Mouse (Mus musculus): Measurements from ENCODE around the gene Rps27l. TPM values are rescaled to one million over a fixed set of nuclear protein-coding genes. Genes with fewer than 3 reads are reported as not detected.

Rps27l gene
- total and polyA plus RNA-seq, 3 experiments = 469 to 502 TPM; not detected in 1

GRCm38 (mm10) chr9:66991021-66991749 is 45.3 kb downstream of the Rps27l start (continued):
- TF ChIP-seq POLR2AphosphoS5 (IDR thresholded peaks at IDR 0.05; ENCODE audit: borderline replicate concordance, low read depth, low read length) = no peak
- no peak; the same call in 1 of the 2 replicates for TF ChIP-seq TBP (IDR thresholded peaks at IDR 0.05; ENCODE audit: low read depth, low read length)
- TF ChIP-seq MAFK (IDR thresholded peaks at IDR 0.05; ENCODE audit: borderline replicate concordance, low read depth, low read length) = no peak
- no peak for TF ChIP-seq MXI1 (IDR thresholded peaks at IDR 0.05; ENCODE audit: low read depth, low read length)
- no peak for TF ChIP-seq ZNF384 (IDR thresholded peaks at IDR 0.05; ENCODE audit: low read depth, low read length)
- no peak for TF ChIP-seq MYB (IDR thresholded peaks at IDR 0.05; ENCODE audit: low read depth, low read length)
- TF ChIP-seq GABPA (IDR thresholded peaks at IDR 0.05; ENCODE audit: low read depth, low read length) = no peak
- TF ChIP-seq ELF1 (IDR thresholded peaks at IDR 0.05; ENCODE audit: low read depth, low read length) = peak; percentile 70; the same call in 1 of the 2 replicates
- no peak for TF ChIP-seq CHD1 (IDR thresholded peaks at IDR 0.05; ENCODE audit: low read depth, low read length)
- TF ChIP-seq BHLHE40 (IDR thresholded peaks at IDR 0.05; ENCODE audit: borderline replicate concordance, low read depth, low read length) = no peak
- TF ChIP-seq MYC (IDR thresholded peaks at IDR 0.05; ENCODE audit: low read depth, low read length) = no peak
- peak in 1 of 2 experiments; percentile 36; a peak in 1 of 4 replicates for TF ChIP-seq EP300 (IDR thresholded peaks at IDR 0.05; ENCODE audit: low read depth in 1 of 2, low read length in 2 of 2)

- peak; percentile 77 for DNase-seq (ENCODE audit: low read depth, low spot score)
- H3K9ac ChIP-seq (ENCODE audit: control insufficient read depth, low read depth, low read length, poor library complexity, severe bottlenecking) = peak overlapping the region; percentile 62
- H3K27ac ChIP-seq (ENCODE audit: control insufficient read depth, low read depth, low read length) = peak overlapping the region; percentile 87
Observed at GRCm38 (mm10) chr9:66991750-66992410, 46.0 kb downstream of the Rps27l start.

More at GRCm38 (mm10) chr9:66991750-66992410, 46.0 kb downstream of the Rps27l start:
- peaks cover 17 to 53% of the 10 kb centered on the region in 2 experiments for H3K4me1 ChIP-seq (ENCODE audit: control insufficient read depth in 1 of 2, insufficient read depth in 2 of 2, low read length in 2 of 2)
- no peaks in the 10 kb centered on the region for H3K27me3 ChIP-seq (ENCODE audit: control insufficient read depth in 1 of 2, insufficient read depth in 2 of 2, low read length in 2 of 2)
- no peaks in the 10 kb centered on the region for H3K9me3 ChIP-seq (replicated peaks; ENCODE audit: insufficient read depth, low read length)
- peaks cover 0 to 53% of the 10 kb centered on the region in 2 experiments; a peak in 2 of 4 replicates for H3K36me3 ChIP-seq (ENCODE audit: control insufficient read depth in 1 of 2, insufficient read depth in 2 of 2, low read length in 2 of 2)
- H3K79me2 ChIP-seq (ENCODE audit: control insufficient read depth, insufficient read depth, low read length, poor library complexity) = no peaks in the 10 kb centered on the region
- peak overlapping the region; percentile 36 to 57 for H3K4me3 ChIP-seq (ENCODE audit: control insufficient read depth in 1 of 2, insufficient read depth in 1 of 2, low read depth in 2 of 2, low read length in 2 of 2)
- 0 out of 2 replicates have a peak, but pooled peaks have one; percentile 23 for TF ChIP-seq UBTF (IDR thresholded peaks at IDR 0.05; ENCODE audit: borderline replicate concordance, insufficient read depth, low read depth, low read length)
- no peak for TF ChIP-seq ZNF384 (IDR thresholded peaks at IDR 0.05; ENCODE audit: low read depth, low read length)
- no peak for TF ChIP-seq NELFE (IDR thresholded peaks at IDR 0.05; ENCODE audit: low read depth, low read length)
- TF ChIP-seq EP300 (IDR thresholded peaks at IDR 0.05; ENCODE audit: low read depth in 1 of 2, low read length in 2 of 2) = peak in 1 of 2 experiments; percentile 1; a peak in 1 of 4 replicates
- no peak for TF ChIP-seq NRF1 (IDR thresholded peaks at IDR 0.05; ENCODE audit: insufficient read depth, low read depth, low read length, poor library complexity, severe bottlenecking)
- no peak for TF ChIP-seq CHD1 (IDR thresholded peaks at IDR 0.05; ENCODE audit: low read depth, low read length)
- no peak for TF ChIP-seq POLR2AphosphoS5 (IDR thresholded peaks at IDR 0.05; ENCODE audit: borderline replicate concordance, low read depth, low read length)
- TF ChIP-seq MYB (IDR thresholded peaks at IDR 0.05; ENCODE audit: low read depth, low read length) = no peak
- TF ChIP-seq HCFC1 (IDR thresholded peaks at IDR 0.05; ENCODE audit: low read depth, low read length) = no peak
- TF ChIP-seq TCF12 (IDR thresholded peaks at IDR 0.05; ENCODE audit: low read depth, low read length) = peak; percentile 6; the same call in 1 of the 2 replicates
- no peak; the same call in 1 of the 2 replicates for TF ChIP-seq TBP (IDR thresholded peaks at IDR 0.05; ENCODE audit: low read depth, low read length)
- TF ChIP-seq JUND (IDR thresholded peaks at IDR 0.05; ENCODE audit: low read depth, low read length) = no peak
- TF ChIP-seq GATA1 (IDR thresholded peaks at IDR 0.05; ENCODE audit: low read depth, low read length) = no peak

Other genes starting within 250 kb of the Rps27l start
- gene Car12, start 232.4 kb upstream of the Rps27l start, total RNA-seq (2012; rRNA removed) = 0.77 and 1.1 TPM in 2 replicates
- 1 to 10 TPM in 1 of 2 experiments, not detected in 1; 1.8 TPM for gene Car12, start 232.4 kb upstream of the Rps27l start, polyA plus RNA-seq (2012; ENCODE audit: insufficient read depth in 1 of 2, insufficient read length in 2 of 2, low read depth in 1 of 2, low replicate concordance in 2 of 2, missing spikeins in 1 of 2)
- gene Aph1b, start 150.6 kb upstream of the Rps27l start, total RNA-seq (2012; rRNA removed) = 0.04 and 0.13 TPM in 2 replicates
- under 1 TPM in 1 of 2 experiments, not detected in 1; 0.93 TPM for gene Aph1b, start 150.6 kb upstream of the Rps27l start, polyA plus RNA-seq (2012; ENCODE audit: insufficient read depth in 1 of 2, insufficient read length in 2 of 2, low read depth in 1 of 2, low replicate concordance in 2 of 2, missing spikeins in 1 of 2)
- not detected in 2 replicates for gene Gm10647, start 149.0 kb upstream of the Rps27l start, total RNA-seq (2012; rRNA removed)
- not detected for gene Gm10647, start 149.0 kb upstream of the Rps27l start, polyA plus RNA-seq (2012; ENCODE audit: insufficient read depth in 1 of 2, insufficient read length in 2 of 2, low read depth in 1 of 2, low replicate concordance in 2 of 2, missing spikeins in 1 of 2)
- 0.23 and 0.29 TPM in 2 replicates for gene Aph1c, start 111.4 kb upstream of the Rps27l start, total RNA-seq (2012; rRNA removed)
- under 1 TPM in 1 of 2 experiments, not detected in 1; 0.39 TPM for gene Aph1c, start 111.4 kb upstream of the Rps27l start, polyA plus RNA-seq (2012; ENCODE audit: insufficient read depth in 1 of 2, insufficient read length in 2 of 2, low read depth in 1 of 2, low replicate concordance in 2 of 2, missing spikeins in 1 of 2)
- 15.0 and 16.4 TPM in 2 replicates for gene Rab8b, start 26.4 kb upstream of the Rps27l start, total RNA-seq (2012; rRNA removed)
- 10 to 100 TPM in 1 of 2 experiments, not detected in 1; 16.1 TPM for gene Rab8b, start 26.4 kb upstream of the Rps27l start, polyA plus RNA-seq (2012; ENCODE audit: insufficient read depth in 1 of 2, insufficient read length in 2 of 2, low read depth in 1 of 2, low replicate concordance in 2 of 2, missing spikeins in 1 of 2)
- gene Lactb, start 29.4 kb downstream of the Rps27l start, total RNA-seq (2012; rRNA removed) = 27.0 and 28.9 TPM in 2 replicates
- 100 to 1,000 TPM in 1 of 2 experiments, 10 to 100 TPM in 1; 36.9 to 108 TPM for gene Lactb, start 29.4 kb downstream of the Rps27l start, polyA plus RNA-seq (2012; ENCODE audit: insufficient read depth in 1 of 2, insufficient read length in 2 of 2, low read depth in 1 of 2, low replicate concordance in 2 of 2, missing spikeins in 1 of 2)
- gene Tpm1, start 103.3 kb downstream of the Rps27l start, total RNA-seq (2012; rRNA removed) = 38.2 and 56.5 TPM in 2 replicates
- 100 to 1,000 TPM in 1 of 2 experiments, not detected in 1; 113 TPM for gene Tpm1, start 103.3 kb downstream of the Rps27l start, polyA plus RNA-seq (2012; ENCODE audit: insufficient read depth in 1 of 2, insufficient read length in 2 of 2, low read depth in 1 of 2, low replicate concordance in 2 of 2, missing spikeins in 1 of 2)

Measured in MEL (cell line).